Mouse (Mus musculus) MN1 (cell line): ENCODE results near the gene Zfp651.

Source experiments
- DNase-seq: peaks from one replicate; pipeline ENCODE4 v3.0.0-alpha.2; 2016; ENCODE audit warnings: low spot score

Zfp651 gene

DNA sequence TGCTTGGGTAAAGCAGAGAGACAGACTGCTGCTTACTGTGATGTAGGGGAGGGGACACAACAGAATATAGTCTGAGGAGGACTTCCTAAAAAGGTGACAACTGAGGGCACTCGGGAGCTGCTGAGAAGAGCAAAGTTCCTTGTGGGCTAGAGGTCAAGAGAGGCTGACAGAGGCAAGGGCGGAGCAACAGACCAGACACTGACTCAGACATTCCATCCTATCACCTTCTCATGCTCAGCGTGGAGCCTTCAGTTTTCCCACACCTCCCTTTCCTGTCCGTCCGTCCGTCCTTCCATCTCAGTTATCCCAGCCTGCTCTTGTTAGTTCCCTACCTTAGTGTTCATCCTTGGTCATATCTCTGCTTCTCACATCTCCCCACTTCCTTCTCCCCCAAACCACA is 56.1 kb downstream of the Zfp651 start:
- DNase-seq = no peak

DNA sequence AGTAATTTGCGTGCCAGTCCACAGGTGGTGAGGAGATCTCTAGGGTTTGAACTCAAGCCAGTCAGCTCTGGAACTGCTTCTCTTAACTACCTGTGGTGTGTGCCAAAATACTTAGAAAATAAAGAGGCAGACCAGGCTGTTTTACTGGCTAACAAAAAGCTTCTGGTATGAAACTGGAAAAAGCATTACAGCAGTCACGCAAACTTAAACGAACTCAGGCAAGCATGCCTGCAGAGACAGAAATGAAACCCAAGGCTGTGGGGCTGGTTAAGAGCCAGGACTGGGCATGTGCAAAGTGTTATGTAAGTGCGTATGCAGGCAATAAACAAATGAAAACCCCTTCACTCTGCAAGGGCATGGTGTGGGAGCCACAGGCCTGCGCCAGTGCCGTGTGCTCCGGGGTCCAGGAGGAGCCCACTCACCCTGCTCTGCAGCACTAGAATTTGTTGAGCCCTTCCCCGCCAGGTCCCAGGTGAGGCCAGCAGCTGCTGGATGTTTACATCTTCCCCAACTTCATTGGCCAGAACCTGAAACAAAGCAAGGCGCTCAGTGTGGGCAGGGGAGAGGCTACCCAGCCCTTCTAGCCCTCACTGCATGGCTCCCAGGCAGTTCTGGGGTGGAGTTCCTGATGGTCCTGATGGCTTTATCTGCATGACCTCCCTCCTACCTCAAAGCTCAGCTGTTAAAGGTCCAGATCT is 60.1 kb downstream of the Zfp651 start:
- DNase-seq = no peak

- no peak for DNase-seq
These were observed 60.8 kb downstream of the Zfp651 start for GRCm38 (mm10) chr9:121819771-121820471.

GRCm38 (mm10) chr9:121820765-121821164 is 61.6 kb downstream of the Zfp651 start:
- DNase-seq = no peak
